Mouse (Mus musculus): Measurements from ENCODE around the gene Tle2.

DNA sequence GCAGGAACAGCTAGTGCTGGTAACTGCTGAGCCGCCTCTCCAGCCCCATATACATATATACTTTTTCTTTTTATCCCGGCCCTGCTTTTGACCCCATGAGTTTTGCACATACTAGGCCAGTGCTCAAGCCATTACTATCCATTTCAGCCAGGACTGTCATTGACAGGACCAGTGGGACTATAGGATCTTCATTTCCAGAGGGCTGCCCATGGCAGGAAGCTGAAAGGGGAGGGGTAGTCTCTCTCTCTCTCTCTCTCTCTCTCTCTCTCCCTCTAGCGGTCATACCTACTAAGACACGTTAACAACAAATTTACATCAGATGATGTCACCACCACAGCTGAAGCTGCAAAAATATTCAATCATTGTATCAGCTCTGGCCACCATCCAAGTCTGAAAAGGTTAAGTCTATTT lies 28.4 kb downstream of the Tle2 start:
- TF ChIP-seq GATA1 (IDR thresholded peaks at IDR 0.05; ENCODE audit: borderline replicate concordance, low read length) (no peak), FLI1 (IDR thresholded peaks at IDR 0.05; ENCODE audit: low read length) (no peak)
